Mouse (Mus musculus): ENCODE measurements around the gene Fstl4.

DNA sequence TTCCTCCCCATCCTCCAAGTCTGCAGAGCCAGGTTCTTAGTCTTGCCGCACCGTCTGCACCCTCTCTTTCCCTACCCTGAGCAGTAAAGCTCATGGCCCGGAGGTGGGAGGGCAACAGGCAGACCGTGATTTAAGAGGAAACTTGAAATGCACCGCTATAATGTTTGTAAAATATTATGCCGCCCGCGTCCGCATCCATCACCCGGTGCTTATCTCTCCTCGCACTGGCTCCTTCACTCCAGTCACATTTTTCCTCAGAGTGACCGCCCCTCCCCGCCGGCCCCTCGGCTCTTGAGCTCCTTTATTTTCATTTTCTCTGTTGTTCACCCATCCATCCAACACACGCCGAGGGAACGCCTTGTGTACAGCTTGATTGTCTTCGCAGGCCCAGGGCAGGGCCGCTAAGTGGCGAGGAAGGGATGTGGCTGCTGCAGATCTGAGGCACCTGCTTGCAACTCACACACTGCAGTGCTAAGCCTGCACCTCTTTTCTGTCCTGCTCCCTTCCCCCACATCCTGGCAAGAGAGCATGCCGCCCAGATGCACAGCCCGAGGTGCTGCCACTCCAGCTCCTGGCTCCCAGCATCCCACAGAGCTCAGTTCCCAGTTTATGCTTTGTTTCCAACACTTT is 368.1 kb downstream of the Fstl4 start:
- TF ChIP-seq POLR2A (IDR thresholded peaks at IDR 0.05; ENCODE audit: control insufficient read depth, extremely low read depth, insufficient read depth, low read length, poor library complexity): peak; percentile 49; the same call in 1 of the 2 replicates
- TF ChIP-seq CTCF (IDR thresholded peaks at IDR 0.05; ENCODE audit: borderline replicate concordance, control insufficient read depth, extremely low read depth, insufficient read depth, low read length, poor library complexity): 0 out of 2 replicates have a peak, but pooled peaks have one; percentile 42

Measured in thymus, adult 2 months (tissue).